Mouse (Mus musculus): Measurements from ENCODE around the gene Plscr3. TPM values are rescaled to one million over a fixed set of nuclear protein-coding genes. Genes with fewer than 3 reads are reported as not detected.

The Plscr3 gene
- polyA plus RNA-seq (2012; rRNA removed), result 35.4 and 44.3 TPM in 2 replicates

- Histone ChIP-seq H3K27me3 (ENCODE audit: control insufficient read depth, insufficient read depth, low read length) (no peaks in the 10 kb centered on the region), H3K36me3 (ENCODE audit: control insufficient read depth, insufficient read depth, low read length) (no peaks in the 10 kb centered on the region), H3K27ac (ENCODE audit: insufficient read depth, low read length) (peak within 1 kb of the TSS; percentile 74), H3K4me3 (ENCODE audit: extremely low read depth, insufficient read depth, insufficient read length) (peak within 1 kb of the TSS; percentile 66), H3K4me1 (ENCODE audit: control insufficient read depth, insufficient read depth, insufficient read length) (peaks cover 18% of the 10 kb centered on the region; the same call in 1 of the 2 replicates)
- WGBS, result under 1% methylated on average over 38 of the region's 38 CpGs
- peak; percentile 67 to 89 for DNase-seq (ENCODE audit: low read depth in 1 of 2, low spot score in 2 of 2)
- TF ChIP-seq CTCF (IDR thresholded peaks at IDR 0.05; ENCODE audit: extremely low read depth, insufficient read depth, insufficient read length, insufficient replicate concordance), result no peak
- no peak for TF ChIP-seq POLR2A (IDR thresholded peaks at IDR 0.05; ENCODE audit: low read depth, low read length)
These were observed at the start of gene Plscr3 for GRCm38 (mm10) chr11:69846198-69846680. Gene Plscr3, plus strand, starts transcription at chr11:69846376.

GRCm38 (mm10) chr11:69797924-69798323 lies 48.3 kb upstream of the Plscr3 start:
- Histone ChIP-seq H3K4me1 (ENCODE audit: control insufficient read depth, insufficient read depth, insufficient read length) (peaks cover 27% of the 10 kb centered on the region), H3K27me3 (ENCODE audit: control insufficient read depth, insufficient read depth, low read length) (peaks cover 19% of the 10 kb centered on the region), H3K36me3 (ENCODE audit: control insufficient read depth, insufficient read depth, low read length) (no peaks in the 10 kb centered on the region), H3K27ac (ENCODE audit: insufficient read depth, low read length) (no peak overlapping the region), H3K4me3 (ENCODE audit: extremely low read depth, insufficient read depth, insufficient read length) (no peak overlapping the region)
- no peak for DNase-seq (ENCODE audit: low read depth in 1 of 2, low spot score in 2 of 2)
- TF ChIP-seq POLR2A (IDR thresholded peaks at IDR 0.05; ENCODE audit: low read depth, low read length), result no peak
- no peak for TF ChIP-seq CTCF (IDR thresholded peaks at IDR 0.05; ENCODE audit: extremely low read depth, insufficient read depth, insufficient read length, insufficient replicate concordance)
- 91% methylated on average over 7 of the region's 7 CpGs for WGBS

GRCm38 (mm10) chr11:69799394-69800137 lies 46.6 kb upstream of the Plscr3 start:
- DNase-seq (ENCODE audit: low read depth in 1 of 2, low spot score in 2 of 2), result peak; percentile 45 to 62
- TF ChIP-seq CTCF (IDR thresholded peaks at IDR 0.05; ENCODE audit: extremely low read depth, insufficient read depth, insufficient read length, insufficient replicate concordance) (no peak), POLR2A (IDR thresholded peaks at IDR 0.05; ENCODE audit: low read depth, low read length) (no peak)
- Histone ChIP-seq H3K36me3 (ENCODE audit: control insufficient read depth, insufficient read depth, low read length) (no peaks in the 10 kb centered on the region), H3K4me3 (ENCODE audit: extremely low read depth, insufficient read depth, insufficient read length) (peak overlapping the region; percentile 10; the same call in 1 of the 2 replicates), H3K27me3 (ENCODE audit: control insufficient read depth, insufficient read depth, low read length) (peaks cover 28% of the 10 kb centered on the region), H3K27ac (ENCODE audit: insufficient read depth, low read length) (no peak overlapping the region), H3K4me1 (ENCODE audit: control insufficient read depth, insufficient read depth, insufficient read length) (peaks cover 38% of the 10 kb centered on the region)
- 24% methylated on average over 12 of the region's 12 CpGs for WGBS

GRCm38 (mm10) chr11:69800138-69800391 lies 46.1 kb upstream of the Plscr3 start:
- TF ChIP-seq POLR2A (IDR thresholded peaks at IDR 0.05; ENCODE audit: low read depth, low read length) (no peak), CTCF (IDR thresholded peaks at IDR 0.05; ENCODE audit: extremely low read depth, insufficient read depth, insufficient read length, insufficient replicate concordance) (no peak)
- Histone ChIP-seq H3K27me3 (ENCODE audit: control insufficient read depth, insufficient read depth, low read length) (peaks cover 28% of the 10 kb centered on the region), H3K4me1 (ENCODE audit: control insufficient read depth, insufficient read depth, insufficient read length) (peaks cover 38% of the 10 kb centered on the region), H3K4me3 (ENCODE audit: extremely low read depth, insufficient read depth, insufficient read length) (peak overlapping the region; percentile 10; the same call in 1 of the 2 replicates), H3K27ac (ENCODE audit: insufficient read depth, low read length) (no peak overlapping the region), H3K36me3 (ENCODE audit: control insufficient read depth, insufficient read depth, low read length) (no peaks in the 10 kb centered on the region)
- DNase-seq (ENCODE audit: low read depth in 1 of 2, low spot score in 2 of 2), result no peak
- WGBS, result 4% methylated on average over 11 of the region's 11 CpGs

- 2% methylated on average over 36 of the region's 36 CpGs for WGBS
- no peak overlapping the region; the same call in 1 of the 2 replicates for H3K4me3 ChIP-seq (ENCODE audit: extremely low read depth, insufficient read depth, insufficient read length)
- DNase-seq (ENCODE audit: low read depth in 1 of 2, low spot score in 2 of 2), result no peak
- H3K36me3 ChIP-seq (ENCODE audit: control insufficient read depth, insufficient read depth, low read length), result no peaks in the 10 kb centered on the region
- H3K27ac ChIP-seq (ENCODE audit: insufficient read depth, low read length), result no peak overlapping the region
- TF ChIP-seq POLR2A (IDR thresholded peaks at IDR 0.05; ENCODE audit: low read depth, low read length) (no peak), CTCF (IDR thresholded peaks at IDR 0.05; ENCODE audit: extremely low read depth, insufficient read depth, insufficient read length, insufficient replicate concordance) (no peak)
- H3K4me1 ChIP-seq (ENCODE audit: control insufficient read depth, insufficient read depth, insufficient read length), result peaks cover 38% of the 10 kb centered on the region
- H3K27me3 ChIP-seq (ENCODE audit: control insufficient read depth, insufficient read depth, low read length), result peaks cover 28% of the 10 kb centered on the region
These were observed 45.6 kb upstream of the Plscr3 start for GRCm38 (mm10) chr11:69800392-69801197.

- TF ChIP-seq POLR2A (IDR thresholded peaks at IDR 0.05; ENCODE audit: low read depth, low read length), result no peak
- no peak for TF ChIP-seq CTCF (IDR thresholded peaks at IDR 0.05; ENCODE audit: extremely low read depth, insufficient read depth, insufficient read length, insufficient replicate concordance)
- Histone ChIP-seq H3K4me1 (ENCODE audit: control insufficient read depth, insufficient read depth, insufficient read length) (peaks cover 38% of the 10 kb centered on the region), H3K27me3 (ENCODE audit: control insufficient read depth, insufficient read depth, low read length) (peaks cover 28% of the 10 kb centered on the region), H3K27ac (ENCODE audit: insufficient read depth, low read length) (peak within 1 kb of the TSS; percentile 32; the same call in 1 of the 2 replicates), H3K4me3 (ENCODE audit: extremely low read depth, insufficient read depth, insufficient read length) (peak within 1 kb of the TSS; percentile 56; the same call in 1 of the 2 replicates), H3K36me3 (ENCODE audit: control insufficient read depth, insufficient read depth, low read length) (no peaks in the 10 kb centered on the region)
- no peak for DNase-seq (ENCODE audit: low read depth in 1 of 2, low spot score in 2 of 2)
- WGBS, result 8% methylated on average over 33 of the region's 33 CpGs
These were observed 44.7 kb upstream of the Plscr3 start, which contains the start of gene Fgf11 for GRCm38 (mm10) chr11:69801379-69801977. Gene Fgf11, minus strand, starts transcription at chr11:69801857.

Data from spleen, adult 2 months (tissue).